Mouse (Mus musculus) A20 (cell line): ENCODE data around the gene Inpp5a.

Experiments
- DNase-seq: peaks from one replicate; pipeline ENCODE4 v3.0.0-alpha.2; 2011; ENCODE audit warnings: low read depth, low spot score

The Inpp5a gene

DNA sequence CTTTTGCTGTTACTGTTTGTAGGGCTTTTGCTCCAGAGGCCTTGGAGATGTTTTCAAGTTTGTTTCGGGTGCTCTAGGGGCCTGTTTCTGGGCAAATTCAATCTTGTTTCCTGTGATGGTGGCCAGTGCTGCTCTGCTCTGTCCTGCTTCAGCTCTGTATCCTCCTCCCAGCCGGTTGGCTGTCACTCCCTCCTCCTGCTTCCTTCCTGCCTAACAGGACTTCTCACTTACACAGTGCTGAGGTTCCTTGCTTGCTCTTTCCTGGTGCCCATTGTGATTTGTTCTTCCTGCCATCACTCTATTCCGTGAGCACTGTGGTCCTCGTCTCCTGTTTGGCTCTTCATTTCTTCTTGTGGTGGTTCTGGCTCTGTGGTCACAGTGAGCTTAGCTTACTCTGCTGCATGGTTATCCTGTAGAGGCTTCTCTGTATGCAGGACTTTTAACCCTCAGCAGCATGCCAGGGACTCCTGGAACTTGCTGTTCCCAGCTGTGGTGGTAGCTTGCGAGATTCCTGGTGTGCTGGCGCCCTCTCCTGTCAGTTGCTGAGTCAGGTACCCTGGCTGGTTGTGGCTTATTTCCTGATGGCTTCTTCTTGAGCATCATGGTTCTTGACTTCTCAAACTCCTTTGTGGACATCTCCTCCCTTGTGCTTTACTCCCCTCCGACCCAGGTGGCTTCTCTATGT is 84.1 kb downstream of the Inpp5a start:
- peak; percentile 44 for DNase-seq

DNA sequence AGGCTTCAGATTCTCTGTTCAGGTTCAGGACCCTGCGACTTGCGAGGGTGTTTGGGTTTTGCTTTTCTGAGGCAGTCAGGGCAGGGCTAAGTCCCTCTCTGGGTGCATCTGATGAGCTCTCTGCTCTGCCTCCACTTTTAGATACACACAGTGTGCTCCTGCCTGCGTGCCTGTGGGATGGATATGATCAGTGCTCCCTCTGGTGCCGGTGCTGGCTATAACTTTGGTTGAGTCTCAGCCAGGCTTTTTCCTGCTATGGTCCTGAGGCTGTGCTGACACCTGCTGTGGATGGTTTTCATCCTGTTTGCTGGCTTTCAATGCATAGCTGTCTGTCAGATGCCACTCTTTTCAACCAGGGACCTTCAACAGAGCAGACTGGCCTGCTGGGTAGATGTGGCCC is 87.0 kb downstream of the Inpp5a start:
- DNase-seq, result no peak

DNA sequence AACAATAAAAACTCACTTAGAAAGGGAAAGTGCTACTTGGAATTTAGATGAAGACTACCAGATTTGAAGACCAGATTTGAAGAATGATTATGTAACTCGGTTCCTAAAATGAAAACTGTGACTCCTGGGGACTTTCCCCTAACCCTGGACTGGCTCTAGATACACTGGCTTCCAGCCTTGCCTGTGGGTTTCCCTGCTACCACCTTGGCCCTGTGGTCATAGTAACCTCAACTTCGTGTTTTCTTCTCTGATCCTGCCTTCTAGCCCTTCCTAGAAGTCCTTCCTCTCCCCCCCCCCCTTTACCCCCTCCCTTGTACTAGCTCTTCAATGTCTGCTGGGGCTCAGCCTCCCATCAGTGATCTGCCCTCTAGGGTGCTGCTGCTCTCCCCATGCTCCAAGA is 87.8 kb downstream of the Inpp5a start:
- no peak for DNase-seq

DNA sequence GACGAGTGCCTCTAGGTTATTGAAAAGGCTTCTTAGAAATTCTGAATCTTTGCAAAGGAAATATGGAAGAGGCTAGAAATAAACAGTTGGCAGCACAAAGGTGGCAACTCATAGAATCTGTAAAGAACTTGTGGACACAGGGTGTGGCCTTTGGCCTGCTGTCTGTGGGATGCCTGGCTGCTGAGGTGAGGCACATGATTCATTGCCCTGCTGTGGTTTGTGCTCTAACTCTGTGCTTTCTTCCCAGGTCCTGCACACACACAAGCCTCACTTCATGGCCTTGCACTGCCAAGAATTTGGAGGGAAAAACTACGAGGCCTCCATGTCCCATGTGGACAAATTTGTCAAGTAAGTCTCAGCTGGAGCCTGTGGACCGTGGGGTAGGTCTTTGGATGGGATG is 88.8 kb downstream of the Inpp5a start:
- no peak for DNase-seq

DNA sequence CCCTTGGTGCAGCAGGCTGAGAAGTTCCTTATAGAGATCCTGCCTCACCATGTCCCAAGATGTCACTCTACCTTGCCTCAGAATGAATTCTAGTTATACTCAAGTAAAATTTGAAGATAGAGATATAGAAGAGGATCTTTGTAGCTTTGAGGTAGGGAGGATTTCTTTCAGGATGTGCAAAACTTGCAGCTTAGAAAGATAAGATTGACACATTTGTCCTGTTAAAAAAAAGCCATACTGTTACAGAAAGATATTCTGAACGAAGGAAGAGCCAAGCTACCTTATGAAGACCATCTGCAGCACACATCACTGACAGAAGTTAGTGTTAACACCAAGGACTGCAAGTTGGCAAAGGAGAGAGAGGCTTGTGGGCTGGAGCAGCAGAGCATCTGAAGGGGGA is 90.2 kb downstream of the Inpp5a start:
- no peak for DNase-seq

DNA sequence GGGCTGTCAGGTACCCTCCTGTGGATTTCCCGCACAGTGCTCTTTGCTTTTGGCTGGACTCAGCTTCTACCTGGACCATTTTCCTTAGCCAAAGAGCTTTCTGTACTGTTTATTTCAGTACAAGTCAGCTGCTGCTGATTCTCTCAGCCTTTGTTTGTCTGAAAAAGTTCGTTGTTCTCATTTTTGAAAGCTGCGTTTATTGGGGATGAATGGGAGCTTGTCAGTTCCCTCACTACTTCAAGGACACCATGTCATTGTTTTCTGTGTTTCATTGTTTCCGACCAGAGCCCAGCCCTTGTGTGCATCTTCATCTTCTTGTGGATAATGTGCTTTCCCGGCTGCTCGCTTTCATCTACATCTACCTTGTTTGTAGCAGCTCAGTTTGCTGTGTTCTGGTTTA is 90.7 kb downstream of the Inpp5a start:
- no peak for DNase-seq

DNA sequence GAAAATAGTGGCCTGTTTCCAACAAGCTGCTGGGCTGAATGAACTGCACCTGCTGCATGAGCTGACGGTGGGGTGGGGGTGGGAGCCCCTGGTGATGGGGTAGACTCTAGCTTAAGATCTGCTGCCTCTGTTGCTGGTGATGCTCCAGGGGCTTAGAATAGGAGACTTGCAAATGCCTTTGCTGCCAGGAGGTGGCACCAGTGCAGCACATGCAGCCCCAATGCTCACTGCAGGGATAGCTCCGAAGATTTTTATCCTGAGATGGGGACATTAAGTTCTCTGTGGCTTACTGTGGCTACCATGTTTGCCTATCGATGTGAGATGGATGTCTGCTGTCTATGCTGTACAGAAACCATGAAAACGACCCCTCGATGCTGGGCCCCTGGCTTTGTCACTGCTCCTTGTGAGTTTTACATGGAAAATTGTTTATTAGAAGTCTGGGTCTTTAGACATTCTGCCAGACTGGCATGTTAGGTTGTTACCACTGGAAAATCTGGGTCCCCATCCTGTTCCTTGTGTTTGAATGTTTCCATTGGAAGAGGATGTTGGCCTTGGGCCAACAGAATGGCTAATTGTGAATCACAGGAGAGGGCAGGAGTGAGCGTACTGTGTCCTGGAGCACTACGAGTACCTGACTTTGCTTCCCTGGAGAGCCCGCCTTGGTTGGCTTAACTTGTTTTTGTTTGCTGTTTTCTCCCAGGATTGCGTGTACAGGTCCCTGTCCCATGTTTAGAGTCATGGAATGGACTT is 95.5 kb downstream of the Inpp5a start:
- peak; percentile 20 for DNase-seq

DNA sequence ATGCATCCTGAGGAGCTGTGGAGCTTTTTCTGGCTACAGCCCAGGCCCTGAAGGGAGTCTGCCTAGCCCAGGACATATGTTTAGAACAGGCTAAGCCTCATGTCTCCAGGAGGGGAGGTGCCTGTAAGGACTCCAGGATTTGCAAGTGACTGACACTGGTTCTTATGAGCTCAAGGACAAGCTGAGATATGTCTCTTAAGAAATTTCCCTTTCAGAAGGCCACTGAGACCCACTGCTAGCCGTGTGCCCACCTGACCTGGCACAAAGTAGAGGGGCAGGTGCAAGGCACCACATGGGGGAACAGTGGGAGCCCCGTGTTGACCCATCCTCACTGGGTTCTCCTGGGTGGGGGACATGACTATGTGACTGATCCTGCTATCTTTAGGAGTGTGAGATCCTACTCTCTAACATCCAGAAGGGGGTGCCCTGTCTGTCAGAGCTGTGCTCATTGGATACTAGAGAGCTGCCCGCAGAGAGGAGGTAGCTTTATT is 100.9 kb downstream of the Inpp5a start:
- DNase-seq, result no peak

DNA sequence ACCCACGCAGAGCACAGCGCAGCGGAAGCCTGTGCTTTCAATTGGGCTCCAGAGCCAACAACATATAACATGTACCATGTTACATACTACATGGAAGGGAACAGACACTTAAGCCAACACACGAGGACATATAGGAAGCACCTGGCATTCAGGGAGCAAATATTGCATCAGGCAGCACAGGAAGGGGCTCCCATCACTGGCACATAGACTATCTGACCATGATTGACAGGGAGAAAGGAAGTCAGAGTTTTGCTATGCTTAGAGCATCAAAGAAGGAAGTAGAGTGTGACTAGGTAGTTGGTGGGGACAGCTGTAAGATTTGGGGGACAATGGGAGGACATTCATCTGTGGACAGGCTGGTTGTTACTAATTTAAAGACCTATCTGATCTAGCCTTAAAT is 103.4 kb downstream of the Inpp5a start:
- no peak for DNase-seq

DNA sequence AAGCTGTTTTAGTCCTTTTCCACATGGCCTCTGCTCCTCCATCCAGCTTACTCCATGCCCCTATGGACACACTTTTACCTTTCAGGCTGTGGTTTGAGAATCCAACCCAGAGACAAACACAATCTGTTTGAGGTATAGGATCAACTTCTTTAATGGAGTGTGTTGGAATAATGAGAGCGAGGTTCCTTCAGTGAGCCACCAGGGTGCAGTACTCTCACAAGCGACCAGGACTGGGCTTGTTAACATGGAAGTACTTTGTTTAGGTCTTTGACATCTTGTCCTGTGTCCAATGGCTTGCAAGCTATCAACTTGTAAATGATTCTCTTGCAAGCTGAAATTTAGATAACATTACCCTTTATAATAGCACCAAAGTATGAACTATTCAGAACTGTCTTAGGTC is 104.0 kb downstream of the Inpp5a start:
- DNase-seq, result peak; percentile 14

DNA sequence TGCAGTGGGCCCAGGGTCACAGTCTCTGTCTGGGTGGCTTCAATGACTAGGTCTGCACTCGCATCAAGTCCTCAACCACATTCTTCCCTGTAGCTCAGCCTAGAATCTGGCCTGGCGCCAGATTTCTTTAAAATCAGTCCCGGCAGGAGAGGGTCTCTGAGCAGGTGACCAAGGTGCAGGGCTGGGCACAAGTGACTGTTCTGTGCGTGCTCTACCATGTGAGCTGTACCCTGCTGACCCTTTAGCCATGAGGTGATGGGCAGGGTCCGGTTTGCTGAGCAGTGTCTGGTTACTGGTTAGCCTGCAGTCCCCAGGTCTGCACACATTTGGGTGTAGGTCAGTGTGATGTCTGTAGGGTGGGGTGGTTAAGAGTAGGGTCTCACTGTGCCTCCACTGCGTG is 106.9 kb downstream of the Inpp5a start:
- DNase-seq, result no peak

DNA sequence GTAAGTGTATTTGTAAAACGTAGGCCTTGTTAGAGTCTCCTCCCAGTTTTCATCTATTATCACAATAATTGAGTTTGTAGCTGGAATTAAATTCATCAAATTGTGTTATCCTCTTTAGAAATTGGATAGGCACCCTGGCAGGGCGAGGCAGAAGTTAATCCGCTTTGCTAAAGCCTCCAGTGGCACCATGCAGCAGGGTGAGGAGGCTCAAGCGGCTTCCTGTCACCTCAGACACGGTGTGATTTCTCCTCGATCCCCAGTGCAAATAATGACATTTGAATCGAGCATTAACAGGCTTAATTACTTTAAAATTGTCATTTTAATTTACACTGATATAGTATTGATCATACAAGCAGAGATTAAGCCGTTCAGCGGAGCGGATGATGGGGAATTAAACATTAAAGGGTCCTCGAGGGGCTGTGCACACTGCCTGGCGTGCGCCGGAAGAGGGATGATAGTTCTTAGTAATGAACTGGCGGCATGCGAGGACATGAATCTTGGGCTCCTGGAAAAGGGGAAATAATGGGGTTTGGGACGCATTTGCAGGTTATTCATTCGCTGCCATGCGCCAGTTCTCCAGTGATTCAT is 109.2 kb downstream of the Inpp5a start:
- DNase-seq, result no peak

DNA sequence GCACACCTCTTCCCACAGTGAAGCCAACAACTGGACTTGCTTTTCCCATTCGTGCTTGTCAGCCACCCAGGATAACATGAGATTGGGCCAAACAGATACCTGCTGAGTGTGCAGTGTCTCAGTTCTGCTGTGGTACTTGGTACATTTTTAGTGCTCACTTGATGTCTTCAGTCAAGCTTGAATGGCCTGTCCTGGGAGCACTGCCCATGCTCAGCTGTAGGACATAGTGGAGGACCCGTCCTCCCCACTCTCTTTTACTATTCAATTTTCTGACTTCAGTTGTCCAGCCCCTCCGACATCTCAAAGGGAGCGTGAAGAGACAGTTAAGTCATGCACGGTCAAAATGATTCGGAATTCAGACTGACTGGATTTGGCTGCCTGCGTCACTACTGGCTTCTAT is 115.2 kb downstream of the Inpp5a start:
- no peak for DNase-seq

DNA sequence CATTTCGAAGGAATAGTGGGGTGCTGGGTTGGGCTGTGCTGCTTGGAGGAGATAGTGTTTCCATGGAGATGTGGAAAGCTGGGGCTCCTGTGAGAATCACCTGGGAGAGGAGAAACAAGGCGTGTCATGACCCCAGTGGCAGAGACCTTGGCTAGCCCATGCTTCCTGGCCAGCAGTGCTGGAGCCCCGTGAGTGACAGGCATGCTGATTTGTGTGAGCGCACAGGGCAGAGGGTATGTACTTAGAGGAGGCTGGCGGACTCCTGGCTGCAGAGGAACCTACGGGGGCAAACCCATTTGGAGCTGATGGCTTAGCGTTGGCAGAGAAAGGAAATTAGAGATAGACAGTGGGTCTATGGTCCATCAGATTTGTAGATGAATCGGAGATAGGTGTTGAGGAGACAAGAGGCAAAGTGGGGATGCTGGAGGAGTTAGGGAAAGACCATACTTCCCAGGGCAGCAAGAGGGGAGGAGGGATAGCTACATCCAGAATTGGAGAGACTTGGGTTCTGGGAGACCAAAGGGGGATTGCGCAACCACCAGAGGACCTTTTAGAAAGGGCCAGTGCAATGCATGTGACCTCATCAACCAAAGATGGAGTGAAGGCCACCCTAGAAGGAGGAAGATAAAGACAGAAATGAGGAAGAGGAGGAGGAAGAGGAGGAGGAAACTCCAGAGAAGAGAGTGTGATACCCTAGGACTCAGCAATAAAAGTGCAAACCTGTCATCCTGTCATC is 117.9 kb downstream of the Inpp5a start:
- no peak for DNase-seq

DNA sequence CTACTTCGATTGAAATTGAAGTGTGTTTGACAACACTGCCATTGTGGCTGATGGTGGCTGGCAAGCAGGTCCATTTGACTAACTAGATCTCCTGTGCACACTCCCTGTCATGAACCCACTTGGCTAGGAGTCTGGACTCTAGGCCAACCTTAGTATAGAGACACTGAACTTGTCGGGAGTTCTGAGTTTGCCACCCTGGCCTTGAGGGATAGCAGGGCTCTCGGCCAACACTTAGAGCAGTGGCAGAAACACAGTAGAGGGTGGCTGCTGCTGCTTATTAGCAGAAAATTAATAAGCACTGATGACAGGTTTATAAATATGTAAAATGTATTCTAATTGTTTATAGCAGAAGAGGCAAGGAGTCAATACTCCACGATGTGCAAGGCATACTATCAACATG is 120.0 kb downstream of the Inpp5a start:
- DNase-seq, result no peak

DNA sequence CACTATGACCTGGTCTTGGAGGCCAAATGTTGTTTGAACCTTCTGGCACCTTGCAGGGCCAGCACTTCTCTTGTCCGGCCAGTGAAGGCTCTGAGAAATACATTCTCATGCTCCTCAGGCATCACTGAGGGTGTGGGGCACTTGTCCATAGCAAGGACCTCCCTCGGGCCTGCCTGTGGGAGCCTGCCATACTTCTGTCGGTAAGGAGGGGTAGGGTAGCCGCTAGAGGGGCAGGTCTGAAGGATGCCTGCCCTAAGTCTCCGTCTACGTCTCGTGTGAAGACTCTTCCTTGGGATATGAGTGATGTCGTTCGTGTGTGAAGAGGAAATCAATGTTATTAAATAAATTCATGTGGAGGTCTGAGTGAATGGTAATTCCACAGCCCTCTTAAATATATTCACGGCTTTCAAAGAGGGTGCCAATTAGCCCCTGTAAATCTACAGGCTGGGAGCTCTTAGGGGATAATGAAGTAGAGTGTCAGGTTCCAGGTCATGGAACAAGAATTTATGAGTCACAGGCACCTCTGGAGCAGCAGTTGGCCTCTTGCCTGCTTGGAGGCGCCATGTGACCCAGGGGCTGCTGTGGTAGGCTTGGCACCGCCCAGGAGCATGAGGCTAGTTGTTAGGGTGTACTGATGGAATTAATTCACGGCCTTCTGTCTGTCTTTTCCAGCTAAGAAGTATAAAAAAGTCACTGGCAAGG is 127.2 kb downstream of the Inpp5a start:
- no peak for DNase-seq

DNA sequence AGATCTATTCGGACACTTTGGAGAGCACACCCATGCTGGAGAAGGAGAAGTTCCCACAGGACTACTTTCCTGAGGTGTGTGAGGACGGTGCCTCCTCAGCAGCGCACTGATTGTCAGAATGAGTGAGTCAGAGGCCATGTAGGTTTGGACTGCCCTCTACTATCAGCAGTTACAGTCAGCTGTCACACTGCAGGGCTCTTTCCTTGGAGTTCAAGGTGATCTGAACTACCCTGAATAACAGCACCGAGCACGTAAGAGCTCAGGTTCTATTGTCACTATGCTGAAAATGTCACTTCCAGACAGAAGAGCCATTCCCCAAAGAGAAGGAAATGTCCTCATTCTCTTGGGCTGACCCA is 127.7 kb downstream of the Inpp5a start:
- DNase-seq, result no peak

DNA sequence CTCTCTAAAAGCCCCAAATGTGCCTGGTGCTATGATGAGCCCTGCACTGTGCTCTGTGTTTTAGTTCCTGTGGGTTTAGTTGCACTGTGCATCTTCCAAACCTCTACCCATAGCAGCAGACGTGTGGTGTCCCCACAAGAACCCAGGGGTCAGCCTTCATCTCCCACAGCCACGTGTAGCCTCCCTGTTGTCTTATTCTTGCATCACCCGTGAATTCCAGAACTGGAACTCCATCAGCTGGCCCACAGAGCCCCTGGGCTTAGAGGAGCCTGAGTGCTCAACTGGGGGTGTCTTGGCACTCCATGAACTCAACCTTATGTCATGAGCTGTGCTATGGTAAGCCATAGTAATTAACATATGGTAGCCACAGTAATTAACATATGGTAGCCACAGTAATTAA is 129.4 kb downstream of the Inpp5a start:
- DNase-seq, result no peak

DNA sequence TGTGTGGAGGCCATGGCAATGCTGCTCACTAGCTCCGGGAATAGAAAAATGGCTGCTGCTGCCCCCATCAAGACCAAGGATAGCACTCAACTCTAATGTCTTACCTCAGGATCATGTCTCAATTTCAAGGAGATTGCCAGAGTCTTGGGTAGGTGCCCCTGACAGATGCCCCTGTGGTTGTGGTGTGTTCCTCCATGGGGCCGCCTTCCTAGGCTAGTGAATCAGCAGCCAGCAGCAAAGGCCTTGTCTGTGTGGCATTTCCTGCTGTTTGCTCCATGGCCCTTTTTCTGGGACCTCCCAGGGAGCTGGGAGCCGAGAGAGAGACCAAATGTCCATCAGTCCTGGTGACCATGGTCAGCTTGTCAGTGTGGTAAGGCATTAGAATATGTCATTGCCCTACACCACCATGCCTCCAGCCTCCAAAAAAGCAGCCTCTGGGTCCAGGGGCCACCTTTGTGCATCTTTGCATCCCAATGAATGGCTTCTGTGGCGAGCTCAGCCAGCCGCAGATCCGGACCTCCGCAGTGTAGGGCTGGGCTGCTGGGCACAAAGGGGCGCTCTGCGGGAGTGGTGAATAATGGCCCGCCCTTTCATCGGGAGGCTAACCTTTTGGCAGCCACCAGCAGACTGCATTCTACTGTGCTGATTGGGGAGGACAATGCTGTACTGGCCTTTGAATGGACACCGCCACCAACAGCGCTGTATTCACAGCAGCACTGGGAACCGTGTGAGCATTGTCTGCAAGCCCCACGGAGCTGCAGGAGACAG is 139.6 kb downstream of the Inpp5a start:
- DNase-seq, result no peak

DNA sequence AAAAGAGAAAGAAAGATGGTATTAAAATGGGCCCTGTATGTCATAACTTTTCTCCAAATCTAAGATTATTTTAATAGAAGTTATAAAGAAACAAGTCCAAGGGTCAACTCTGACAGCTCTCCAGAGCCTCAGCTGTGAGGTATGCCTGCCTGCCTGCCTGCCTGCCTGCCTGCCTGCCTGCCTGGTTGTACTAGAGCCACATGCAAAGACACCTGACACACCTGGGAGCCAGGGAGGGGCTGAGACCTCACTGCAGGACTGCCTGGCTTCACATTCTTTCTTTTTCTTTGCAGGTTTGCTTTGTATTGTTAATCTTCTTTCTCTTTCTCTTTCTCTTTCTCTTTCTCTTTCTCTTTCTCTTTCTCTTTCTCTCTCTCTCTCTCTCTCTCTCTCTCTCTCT is 140.3 kb downstream of the Inpp5a start:
- no peak for DNase-seq
